Mouse (Mus musculus) kidney, embryonic 16.5 days (tissue): ENCODE data around the gene Efhb. TPM values are rescaled to one million over a fixed set of nuclear protein-coding genes. Genes with fewer than 3 reads are reported as not detected.

Source experiments
- ATAC-seq: fragments of 200-750 bp; cut with Nextera tagmentation; 2 replicates; pipeline ENCODE4 v1.8.0; 2017; ENCODE audit warnings: moderate TSS enrichment; ENCODE audit not compliant: low FRiP score, low TSS enrichment
- H3K27ac ChIP-seq: fragments of 300-500 bp; sonication (generic); 2 replicates; pipeline ENCODE4 v1.5.1; 2014; ENCODE audit warnings: low read length
- H3K27me3 ChIP-seq: fragments of 300-500 bp; sonication (generic); 2 replicates; pipeline ENCODE4 v1.6.1; 2014; ENCODE audit warnings: low read length, control low read depth, mixed read lengths; ENCODE audit not compliant: insufficient read depth
- H3K36me3 ChIP-seq: fragments of 300-500 bp; sonication (generic); 2 replicates; pipeline ENCODE4 v1.6.1; 2014; ENCODE audit warnings: low read length, control low read depth, mixed read lengths; ENCODE audit not compliant: insufficient read depth
- H3K4me1 ChIP-seq: fragments of 300-500 bp; sonication (generic); 2 replicates; pipeline ENCODE4 v1.6.1; 2014; ENCODE audit warnings: low read length, control low read depth, mixed read lengths; ENCODE audit not compliant: insufficient read depth
- H3K4me2 ChIP-seq: fragments of 300-500 bp; sonication (generic); replicated peaks from 2 replicates; pipeline ENCODE4 v1.6.1; 2014; ENCODE audit warnings: low read depth, low read length
- H3K4me3 ChIP-seq: fragments of 300-500 bp; sonication (generic); 2 replicates; pipeline ENCODE4 v1.5.1; 2014; ENCODE audit warnings: mild to moderate bottlenecking, low read length
- H3K9ac ChIP-seq: fragments of 300-500 bp; sonication (generic); replicated peaks from 2 replicates; pipeline ENCODE4 v1.6.1; 2014; ENCODE audit warnings: low read length
- H3K9me3 ChIP-seq: fragments of 300-500 bp; sonication (generic); 2 replicates; pipeline ENCODE4 v1.6.1; 2016; ENCODE audit warnings: low read length, control low read depth
- WGBS: fragments of 180-500 bp; shearing (Covaris S2); extraction: QIAGEN DNeasy Blood & Tissue Kit; methylation state at CpG from one replicate; pipeline ENCODE4 v1.1.7; 2014; 5-methylcytosine and 5-hydroxymethylcytosine counted together
- polyA plus RNA-seq: library from polyadenylated mRNA; unstranded; fragments of >200 nt; fragmentation: Nextera tagmentation; extraction: Ambion mirVana; gene quantifications from 2 replicates; pipeline ENCODE4 v1.2.1, GENCODE M21; 2015

Efhb gene
- polyA plus RNA-seq, 1 experiment from 2014 or later: 0.31 TPM

- Histone ChIP-seq H3K27ac (peak overlapping the region; percentile 97), H3K9ac (peak overlapping the region; percentile 73), H3K9me3 (no peaks in the 10 kb centered on the region), H3K4me1 (peaks cover 18% of the 10 kb centered on the region), H3K4me2 (peak overlapping the region; percentile 66), H3K36me3 (no peaks in the 10 kb centered on the region), H3K4me3 (peak overlapping the region; percentile 86), H3K27me3 (no peaks in the 10 kb centered on the region)
- no peak for ATAC-seq
- WGBS: 7% methylated on average over 15 of the region's 15 CpGs
Measured at GRCm38 (mm10) chr17:53478066-53478857, 15.1 kb upstream of the Efhb start.

- Histone ChIP-seq H3K36me3 (no peaks in the 10 kb centered on the region), H3K27me3 (no peaks in the 10 kb centered on the region), H3K27ac (no peak overlapping the region), H3K9me3 (no peaks in the 10 kb centered on the region), H3K4me3 (no peak overlapping the region), H3K9ac (no peak overlapping the region), H3K4me2 (no peak overlapping the region), H3K4me1 (no peaks in the 10 kb centered on the region)
- ATAC-seq: no peak
Measured at GRCm38 (mm10) chr17:53468697-53469096, 5.6 kb upstream of the Efhb start.

- Histone ChIP-seq H3K9ac (no peak overlapping the region), H3K9me3 (no peaks in the 10 kb centered on the region), H3K4me2 (no peak overlapping the region), H3K4me1 (peaks cover 9% of the 10 kb centered on the region), H3K27me3 (no peaks in the 10 kb centered on the region), H3K27ac (no peak overlapping the region), H3K36me3 (no peaks in the 10 kb centered on the region), H3K4me3 (no peak overlapping the region)
- no peak for ATAC-seq
- 55% methylated on average over 4 of the region's 4 CpGs for WGBS
Measured at GRCm38 (mm10) chr17:53465569-53465968, 2.4 kb upstream of the Efhb start.

- H3K36me3 ChIP-seq: no peaks in the 10 kb centered on the region
- no peaks in the 10 kb centered on the region for H3K9me3 ChIP-seq
- H3K4me1 ChIP-seq: peaks cover 9% of the 10 kb centered on the region
- peak overlapping the region; percentile 59 for H3K9ac ChIP-seq
- no peak for ATAC-seq
- no peak overlapping the region for H3K27ac ChIP-seq
- no peaks in the 10 kb centered on the region for H3K27me3 ChIP-seq
- peak overlapping the region; percentile 52 for H3K4me3 ChIP-seq
- H3K4me2 ChIP-seq: peak overlapping the region; percentile 74
- WGBS: 17% methylated on average over 8 of the region's 9 CpGs
Measured at GRCm38 (mm10) chr17:53463496-53463840, 347 bp upstream of the Efhb start.

- ATAC-seq: no peak
- 82% methylated on average over 1 of the region's 1 CpGs for WGBS
- no peaks in the 10 kb centered on the region for H3K4me1 ChIP-seq
- H3K9me3 ChIP-seq: no peaks in the 10 kb centered on the region; the same call in 1 of the 2 replicates
- no peak overlapping the region for H3K4me2 ChIP-seq
- no peaks in the 10 kb centered on the region for H3K27me3 ChIP-seq
- H3K36me3 ChIP-seq: no peaks in the 10 kb centered on the region
- no peak overlapping the region for H3K9ac ChIP-seq
- no peak overlapping the region for H3K27ac ChIP-seq
- H3K4me3 ChIP-seq: no peak overlapping the region
Measured at GRCm38 (mm10) chr17:53456742-53457141, 6.4 kb downstream of the Efhb start.

GRCm38 (mm10) chr17:53456152-53456551 is 7.0 kb downstream of the Efhb start:
- Histone ChIP-seq H3K9me3 (no peaks in the 10 kb centered on the region; the same call in 1 of the 2 replicates), H3K27me3 (no peaks in the 10 kb centered on the region), H3K36me3 (no peaks in the 10 kb centered on the region), H3K27ac (no peak overlapping the region), H3K4me3 (no peak overlapping the region), H3K9ac (no peak overlapping the region), H3K4me1 (no peaks in the 10 kb centered on the region), H3K4me2 (no peak overlapping the region)
- no peak for ATAC-seq
- WGBS: 78% methylated on average over 2 of the region's 2 CpGs

- H3K4me3 ChIP-seq: no peak overlapping the region
- H3K9ac ChIP-seq: no peak overlapping the region
- no peak overlapping the region for H3K27ac ChIP-seq
- no peak overlapping the region for H3K4me2 ChIP-seq
- WGBS: 47% methylated on average over 10 of the region's 10 CpGs
- H3K36me3 ChIP-seq: no peaks in the 10 kb centered on the region
- H3K9me3 ChIP-seq: no peaks in the 10 kb centered on the region
- ATAC-seq: no peak
- H3K27me3 ChIP-seq: no peaks in the 10 kb centered on the region
- H3K4me1 ChIP-seq: no peaks in the 10 kb centered on the region
Measured at GRCm38 (mm10) chr17:53402689-53403306, 60.3 kb downstream of the Efhb start.

GRCm38 (mm10) chr17:53393201-53393600 is 69.9 kb downstream of the Efhb start:
- ATAC-seq: no peak
- Histone ChIP-seq H3K4me2 (no peak overlapping the region), H3K4me1 (no peaks in the 10 kb centered on the region), H3K27ac (no peak overlapping the region), H3K9ac (no peak overlapping the region), H3K27me3 (no peaks in the 10 kb centered on the region), H3K9me3 (no peaks in the 10 kb centered on the region), H3K4me3 (no peak overlapping the region), H3K36me3 (no peaks in the 10 kb centered on the region)
- 79% methylated on average over 2 of the region's 2 CpGs for WGBS

- no peaks in the 10 kb centered on the region for H3K9me3 ChIP-seq
- no peak overlapping the region for H3K27ac ChIP-seq
- H3K4me1 ChIP-seq: no peaks in the 10 kb centered on the region
- H3K36me3 ChIP-seq: no peaks in the 10 kb centered on the region
- no peak for ATAC-seq
- H3K4me3 ChIP-seq: no peak overlapping the region
- no peaks in the 10 kb centered on the region for H3K27me3 ChIP-seq
- WGBS: 37% methylated on average over 4 of the region's 4 CpGs
- H3K4me2 ChIP-seq: no peak overlapping the region
- H3K9ac ChIP-seq: no peak overlapping the region
Measured at GRCm38 (mm10) chr17:53389507-53389906, 73.6 kb downstream of the Efhb start.
